Mouse (Mus musculus): Measurements from ENCODE around the gene Ranbp3.

DNA sequence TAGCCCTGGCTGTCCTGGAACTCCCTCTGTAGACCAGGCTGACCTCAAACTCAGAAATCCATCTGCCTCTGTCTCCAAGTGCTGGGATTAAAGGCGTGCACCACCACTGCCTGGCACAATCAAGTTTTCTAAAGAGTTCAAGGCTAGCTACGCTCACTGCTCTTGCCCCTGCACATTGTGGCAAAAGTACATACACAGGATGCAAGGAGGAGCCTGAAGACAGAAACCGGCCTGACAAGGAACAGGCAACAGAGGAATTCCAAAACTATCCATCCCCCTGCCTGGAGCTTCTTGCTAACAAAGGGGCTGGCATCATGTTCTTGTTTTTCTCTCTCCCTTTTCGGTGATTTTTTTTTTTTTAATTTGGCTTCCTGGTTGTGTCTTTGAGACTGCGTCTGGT is 71.1 kb downstream of the Ranbp3 start:
- TF ChIP-seq POLR2A (IDR thresholded peaks at IDR 0.05; ENCODE audit: low read depth, low read length) (no peak), CTCF (conservative IDR thresholded peaks at IDR 0.05 in 1 of 2, IDR thresholded peaks at IDR 0.05 in 1 of 2; ENCODE audit: low read depth in 2 of 2, low read length in 2 of 2) (no peak)

Data from CH12.LX (cell line).